Mouse (Mus musculus): ENCODE measurements around the gene Inka1.
A peak's percentile ranks its signal among the peaks of the same experiment; 100 is the strongest.
"Not testable (repeated sequence)": the region's sequence is repeated elsewhere in the genome, so short reads cannot be mapped to it uniquely, and the experiment has no call there.

Gene Inka1

GRCm38 (mm10) chr9:107985131-107986119 is at the start of gene Inka1:
TSS of gene Inka1 (minus strand) at chr9:107985879.
- DNase-seq (ENCODE audit: extremely low spot score, low read depth, low spot score) = no peak

- DNase-seq (ENCODE audit: extremely low spot score, low read depth, low spot score) = no peak
Observed at GRCm38 (mm10) chr9:108032126-108032525, 46.4 kb upstream of the Inka1 start.

- no peak for DNase-seq (ENCODE audit: extremely low spot score, low read depth, low spot score)
Observed at GRCm38 (mm10) chr9:108027867-108028266, 42.2 kb upstream of the Inka1 start.

GRCm38 (mm10) chr9:108026584-108026983 is 40.9 kb upstream of the Inka1 start:
- no peak for DNase-seq (ENCODE audit: extremely low spot score, low read depth, low spot score)

GRCm38 (mm10) chr9:108023216-108023615 is 37.5 kb upstream of the Inka1 start:
- DNase-seq (ENCODE audit: extremely low spot score, low read depth, low spot score) = no peak

- no peak for DNase-seq (ENCODE audit: extremely low spot score, low read depth, low spot score)
Observed at GRCm38 (mm10) chr9:108020741-108021140, 35.1 kb upstream of the Inka1 start.

- DNase-seq (ENCODE audit: extremely low spot score, low read depth, low spot score) = no peak
Observed at GRCm38 (mm10) chr9:108017127-108017526, 31.4 kb upstream of the Inka1 start.

- DNase-seq (ENCODE audit: extremely low spot score, low read depth, low spot score) = not testable (repeated sequence)
Observed at GRCm38 (mm10) chr9:108013577-108013976, 27.9 kb upstream of the Inka1 start.

- no peak for DNase-seq (ENCODE audit: extremely low spot score, low read depth, low spot score)
Observed at GRCm38 (mm10) chr9:108010385-108010784, 24.7 kb upstream of the Inka1 start.

GRCm38 (mm10) chr9:108008041-108008440 is 22.4 kb upstream of the Inka1 start:
- DNase-seq (ENCODE audit: extremely low spot score, low read depth, low spot score) = no peak

GRCm38 (mm10) chr9:108003531-108003890 is 17.8 kb upstream of the Inka1 start:
- DNase-seq (ENCODE audit: extremely low spot score, low read depth, low spot score) = no peak

GRCm38 (mm10) chr9:108002778-108003530 is 17.3 kb upstream of the Inka1 start:
- DNase-seq (ENCODE audit: extremely low spot score, low read depth, low spot score) = no peak

GRCm38 (mm10) chr9:108001922-108002770 is 16.5 kb upstream of the Inka1 start, which contains the start of gene Ip6k1:
TSS of gene Ip6k1 (plus strand) at chr9:108002501.
- peak; percentile 100 for DNase-seq (ENCODE audit: extremely low spot score, low read depth, low spot score)

- DNase-seq (ENCODE audit: extremely low spot score, low read depth, low spot score) = no peak
Observed at GRCm38 (mm10) chr9:107996049-107996448, 10.4 kb upstream of the Inka1 start, which contains the start of gene Gm20662. TSS of gene Gm20662 (plus strand) at chr9:107996349.

GRCm38 (mm10) chr9:107995513-107995912 is 9.8 kb upstream of the Inka1 start:
- DNase-seq (ENCODE audit: extremely low spot score, low read depth, low spot score) = no peak

- no peak for DNase-seq (ENCODE audit: extremely low spot score, low read depth, low spot score)
Observed at GRCm38 (mm10) chr9:107994464-107994863, 8.8 kb upstream of the Inka1 start.

GRCm38 (mm10) chr9:107993013-107993412 is 7.3 kb upstream of the Inka1 start:
- no peak for DNase-seq (ENCODE audit: extremely low spot score, low read depth, low spot score)

- no peak for DNase-seq (ENCODE audit: extremely low spot score, low read depth, low spot score)
Observed at GRCm38 (mm10) chr9:107992197-107992596, 6.5 kb upstream of the Inka1 start, which contains the start of gene Cdhr4. TSS of gene Cdhr4 (plus strand) at chr9:107992497.

GRCm38 (mm10) chr9:107987950-107988349 is 2.3 kb upstream of the Inka1 start:
- DNase-seq (ENCODE audit: extremely low spot score, low read depth, low spot score) = no peak

- DNase-seq (ENCODE audit: extremely low spot score, low read depth, low spot score) = no peak
Observed at GRCm38 (mm10) chr9:107986376-107986775, 697 bp upstream of the Inka1 start.

GRCm38 (mm10) chr9:107984754-107985055 is 974 bp downstream of the Inka1 start:
- no peak for DNase-seq (ENCODE audit: extremely low spot score, low read depth, low spot score)

Measured in hindlimb bud, embryonic 11.5 days (tissue).